Mouse (Mus musculus): ENCODE measurements around the gene Ncam1. TPM values are rescaled to one million over a fixed set of nuclear protein-coding genes. Genes with fewer than 3 reads are reported as not detected.
A peak's percentile ranks its signal among the peaks of the same experiment; 100 is the strongest.

The Ncam1 gene
- polyA plus RNA-seq, 1 experiment = 3.2 TPM

GRCm38 (mm10) chr9:49528026-49528425 lies 270.7 kb downstream of the Ncam1 start:
- no peak overlapping the region for H3K4me3 ChIP-seq (ENCODE audit: insufficient read depth, low read depth, low read length)
- no peaks in the 10 kb centered on the region for H3K27me3 ChIP-seq (replicated peaks; ENCODE audit: control insufficient read depth, insufficient read depth, low read length)
- H3K4me1 ChIP-seq (ENCODE audit: control insufficient read depth, insufficient read depth, low read length) = no peaks in the 10 kb centered on the region
- H3K27ac ChIP-seq (ENCODE audit: insufficient read depth, low read depth, low read length) = no peak overlapping the region
- TF ChIP-seq POLR2A (IDR thresholded peaks at IDR 0.05; ENCODE audit: low read depth, low read length) = no peak
- no peak for TF ChIP-seq CTCF (conservative IDR thresholded peaks at IDR 0.05; ENCODE audit: insufficient read depth, insufficient read length, low read depth, low read length)
- DNase-seq = no peak
- H3K36me3 ChIP-seq (ENCODE audit: control insufficient read depth, insufficient read depth, low read length) = no peaks in the 10 kb centered on the region
- 88% methylated on average over 5 of the region's 5 CpGs for WGBS

GRCm38 (mm10) chr9:49527340-49527739 lies 271.4 kb downstream of the Ncam1 start:
- no peak for DNase-seq
- Histone ChIP-seq H3K27me3 (replicated peaks; ENCODE audit: control insufficient read depth, insufficient read depth, low read length) (no peaks in the 10 kb centered on the region), H3K4me3 (ENCODE audit: insufficient read depth, low read depth, low read length) (no peak overlapping the region), H3K27ac (ENCODE audit: insufficient read depth, low read depth, low read length) (no peak overlapping the region), H3K36me3 (ENCODE audit: control insufficient read depth, insufficient read depth, low read length) (no peaks in the 10 kb centered on the region), H3K4me1 (ENCODE audit: control insufficient read depth, insufficient read depth, low read length) (no peaks in the 10 kb centered on the region)
- 83% methylated on average over 8 of the region's 8 CpGs for WGBS
- TF ChIP-seq POLR2A (IDR thresholded peaks at IDR 0.05; ENCODE audit: low read depth, low read length) (no peak), CTCF (conservative IDR thresholded peaks at IDR 0.05; ENCODE audit: insufficient read depth, insufficient read length, low read depth, low read length) (no peak)

- H3K27ac ChIP-seq (ENCODE audit: insufficient read depth, low read depth, low read length) = no peak overlapping the region
- 83% methylated on average over 9 of the region's 9 CpGs for WGBS
Measured at GRCm38 (mm10) chr9:49524721-49525120, 274.0 kb downstream of the Ncam1 start.

GRCm38 (mm10) chr9:49523881-49524280 lies 274.8 kb downstream of the Ncam1 start:
- H3K4me3 ChIP-seq (ENCODE audit: insufficient read depth, low read depth, low read length) = no peak overlapping the region
- H3K27me3 ChIP-seq (replicated peaks; ENCODE audit: control insufficient read depth, insufficient read depth, low read length) = no peaks in the 10 kb centered on the region
- H3K27ac ChIP-seq (ENCODE audit: insufficient read depth, low read depth, low read length) = no peak overlapping the region
- H3K36me3 ChIP-seq (ENCODE audit: control insufficient read depth, insufficient read depth, low read length) = no peaks in the 10 kb centered on the region
- DNase-seq = no peak
- H3K4me1 ChIP-seq (ENCODE audit: control insufficient read depth, insufficient read depth, low read length) = no peaks in the 10 kb centered on the region
- WGBS = 79% methylated on average over 9 of the region's 9 CpGs
- TF ChIP-seq CTCF (conservative IDR thresholded peaks at IDR 0.05; ENCODE audit: insufficient read depth, insufficient read length, low read depth, low read length) = no peak
- no peak for TF ChIP-seq POLR2A (IDR thresholded peaks at IDR 0.05; ENCODE audit: low read depth, low read length)

More at GRCm38 (mm10) chr9:49524721-49525120, 274.0 kb downstream of the Ncam1 start:
- Histone ChIP-seq H3K4me3 (ENCODE audit: insufficient read depth, low read depth, low read length) (no peak overlapping the region), H3K27me3 (replicated peaks; ENCODE audit: control insufficient read depth, insufficient read depth, low read length) (no peaks in the 10 kb centered on the region), H3K4me1 (ENCODE audit: control insufficient read depth, insufficient read depth, low read length) (no peaks in the 10 kb centered on the region), H3K36me3 (ENCODE audit: control insufficient read depth, insufficient read depth, low read length) (no peaks in the 10 kb centered on the region)
- TF ChIP-seq POLR2A (IDR thresholded peaks at IDR 0.05; ENCODE audit: low read depth, low read length) = no peak
- no peak for TF ChIP-seq CTCF (conservative IDR thresholded peaks at IDR 0.05; ENCODE audit: insufficient read depth, insufficient read length, low read depth, low read length)
- no peak for DNase-seq

GRCm38 (mm10) chr9:49514306-49514705 lies 284.4 kb downstream of the Ncam1 start:
- H3K27me3 ChIP-seq (replicated peaks; ENCODE audit: control insufficient read depth, insufficient read depth, low read length) = no peaks in the 10 kb centered on the region
- peak; percentile 76 for DNase-seq
- H3K4me3 ChIP-seq (ENCODE audit: insufficient read depth, low read depth, low read length) = no peak overlapping the region
- no peaks in the 10 kb centered on the region for H3K4me1 ChIP-seq (ENCODE audit: control insufficient read depth, insufficient read depth, low read length)
- H3K36me3 ChIP-seq (ENCODE audit: control insufficient read depth, insufficient read depth, low read length) = no peaks in the 10 kb centered on the region
- H3K27ac ChIP-seq (ENCODE audit: insufficient read depth, low read depth, low read length) = no peak overlapping the region
- WGBS = 47% methylated on average over 2 of the region's 2 CpGs
- TF ChIP-seq CTCF (conservative IDR thresholded peaks at IDR 0.05; ENCODE audit: insufficient read depth, insufficient read length, low read depth, low read length) = no peak
- no peak for TF ChIP-seq POLR2A (IDR thresholded peaks at IDR 0.05; ENCODE audit: low read depth, low read length)

GRCm38 (mm10) chr9:49510666-49511065 lies 288.1 kb downstream of the Ncam1 start:
- Histone ChIP-seq H3K27ac (ENCODE audit: insufficient read depth, low read depth, low read length) (no peak overlapping the region), H3K4me3 (ENCODE audit: insufficient read depth, low read depth, low read length) (no peak overlapping the region), H3K4me1 (ENCODE audit: control insufficient read depth, insufficient read depth, low read length) (no peaks in the 10 kb centered on the region), H3K27me3 (replicated peaks; ENCODE audit: control insufficient read depth, insufficient read depth, low read length) (no peaks in the 10 kb centered on the region), H3K36me3 (ENCODE audit: control insufficient read depth, insufficient read depth, low read length) (no peaks in the 10 kb centered on the region)
- WGBS = 98% methylated on average over 4 of the region's 4 CpGs
- DNase-seq = no peak
- TF ChIP-seq POLR2A (IDR thresholded peaks at IDR 0.05; ENCODE audit: low read depth, low read length) = no peak
- TF ChIP-seq CTCF (conservative IDR thresholded peaks at IDR 0.05; ENCODE audit: insufficient read depth, insufficient read length, low read depth, low read length) = no peak

- no peak for TF ChIP-seq POLR2A (IDR thresholded peaks at IDR 0.05; ENCODE audit: low read depth, low read length)
- TF ChIP-seq CTCF (conservative IDR thresholded peaks at IDR 0.05; ENCODE audit: insufficient read depth, insufficient read length, low read depth, low read length) = no peak
- WGBS = 87% methylated on average over 8 of the region's 8 CpGs
- peak; percentile 8 for DNase-seq
- Histone ChIP-seq H3K27me3 (replicated peaks; ENCODE audit: control insufficient read depth, insufficient read depth, low read length) (no peaks in the 10 kb centered on the region), H3K36me3 (ENCODE audit: control insufficient read depth, insufficient read depth, low read length) (no peaks in the 10 kb centered on the region), H3K4me1 (ENCODE audit: control insufficient read depth, insufficient read depth, low read length) (no peaks in the 10 kb centered on the region), H3K4me3 (ENCODE audit: insufficient read depth, low read depth, low read length) (no peak overlapping the region), H3K27ac (ENCODE audit: insufficient read depth, low read depth, low read length) (no peak overlapping the region)
Measured at GRCm38 (mm10) chr9:49509628-49510027, 289.1 kb downstream of the Ncam1 start.
